Mouse (Mus musculus) adrenal gland, adult (tissue): Measurements from ENCODE around the gene Mrps34.

Experiments used
- DNase-seq, 2 experiments: peaks; one replicate each; pipeline ENCODE4 v3.0.0; 2022 to 2023; ENCODE audit warnings: low spot score in 1 of 2; ENCODE audit not compliant: inconsistent age in 2 of 2

Gene Mrps34

GRCm38 (mm10) chr17:24878531-24878930 is 16.4 kb upstream of the Mrps34 start:
- peak in 1 of 2 experiments; percentile 32 for DNase-seq

GRCm38 (mm10) chr17:24881738-24882440 is 13.0 kb upstream of the Mrps34 start:
- peak in 1 of 2 experiments; percentile 70 for DNase-seq

- peak in 1 of 2 experiments; percentile 33 for DNase-seq
Measured at GRCm38 (mm10) chr17:24884391-24884790, 10.5 kb upstream of the Mrps34 start.

- DNase-seq = peak in 1 of 2 experiments; percentile 61
Measured at GRCm38 (mm10) chr17:24885356-24886133, 9.4 kb upstream of the Mrps34 start.

GRCm38 (mm10) chr17:24886134-24886931 is 8.6 kb upstream of the Mrps34 start, which contains the start of the genes Nubp2 and Spsb3:
Nubp2 (minus strand) TSS chr17:24886349.
Spsb3 (plus strand) TSS chr17:24886643.
- peak; percentile 98 to 99 for DNase-seq

- no peak for DNase-seq
Measured at GRCm38 (mm10) chr17:24886932-24887271, 8.0 kb upstream of the Mrps34 start.

GRCm38 (mm10) chr17:24887291-24888080 is 7.4 kb upstream of the Mrps34 start:
- DNase-seq = peak in 1 of 2 experiments; percentile 64

- peak in 1 of 2 experiments; percentile 44 for DNase-seq
Measured at GRCm38 (mm10) chr17:24888862-24889261, 6.1 kb upstream of the Mrps34 start.

- DNase-seq = peak in 1 of 2 experiments; percentile 51
Measured at GRCm38 (mm10) chr17:24890151-24891092, 4.5 kb upstream of the Mrps34 start.

- peak; percentile 39 to 70 for DNase-seq
Measured at GRCm38 (mm10) chr17:24891321-24891720, 3.6 kb upstream of the Mrps34 start.

- DNase-seq = peak; percentile 20 to 32
Measured at GRCm38 (mm10) chr17:24892785-24893184, 2.1 kb upstream of the Mrps34 start.

GRCm38 (mm10) chr17:24893276-24893675 is 1.6 kb upstream of the Mrps34 start:
- peak in 1 of 2 experiments; percentile 16 for DNase-seq

- peak in 1 of 2 experiments; percentile 13 for DNase-seq
Measured at GRCm38 (mm10) chr17:24894061-24894994, 588 bp upstream of the Mrps34 start.

- peak in 1 of 2 experiments; percentile 80 for DNase-seq
Measured at GRCm38 (mm10) chr17:24895571-24896240, 790 bp downstream of the Mrps34 start.

GRCm38 (mm10) chr17:24896241-24896992 is 1.5 kb downstream of the Mrps34 start, which contains the start of gene Nme3:
Nme3 (plus strand) TSS chr17:24896500.
- DNase-seq = peak; percentile 87 to 96

GRCm38 (mm10) chr17:24896993-24897269 is 2.0 kb downstream of the Mrps34 start:
- no peak for DNase-seq

GRCm38 (mm10) chr17:24897600-24897999 is 2.7 kb downstream of the Mrps34 start:
- peak; percentile 58 to 86 for DNase-seq
